Mouse (Mus musculus): ENCODE results near the gene Ncaph. TPM values are rescaled to one million over a fixed set of nuclear protein-coding genes. Genes with fewer than 3 reads are reported as not detected.
A peak's percentile ranks its signal among the peaks of the same experiment; 100 is the strongest.
"Not testable (repeated sequence)": the region's sequence is repeated elsewhere in the genome, so short reads cannot be mapped to it uniquely, and the experiment has no call there.

The Ncaph gene
- polyA plus RNA-seq, 1 experiment, result 90.3 TPM

DNA sequence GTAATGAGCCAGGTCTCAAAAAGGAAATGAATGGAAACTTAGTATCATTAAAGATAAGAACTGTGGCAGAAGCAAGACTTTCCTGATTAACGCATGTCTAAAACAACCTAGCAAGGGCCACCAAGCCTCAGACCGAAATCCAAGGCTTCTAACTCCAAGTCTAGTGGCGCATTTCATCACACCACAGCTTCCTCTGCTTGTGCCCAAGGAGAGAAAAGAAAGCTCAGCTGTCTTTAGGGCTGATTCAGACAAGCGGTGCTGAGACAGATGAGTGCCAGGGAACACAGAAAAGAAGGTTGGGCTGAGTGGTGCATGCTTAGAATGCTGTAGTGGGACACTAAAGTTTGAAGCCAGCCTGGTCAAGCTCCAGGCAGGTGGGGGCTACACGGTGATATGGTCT lies 4.8 kb downstream of the Ncaph start:
- Histone ChIP-seq H3K9me3 (replicated peaks; ENCODE audit: control insufficient read depth, insufficient read depth, low read length, poor library complexity, severe bottlenecking) (no peaks in the 10 kb centered on the region), H3K4me1 (ENCODE audit: control insufficient read depth, insufficient read depth, low read length) (peaks cover 4% of the 10 kb centered on the region), H3K4me3 (ENCODE audit: low read depth, low read length) (no peak overlapping the region), H3K36me3 (ENCODE audit: control insufficient read depth, insufficient read depth, low read length, poor library complexity, severe bottlenecking) (peaks cover 20% of the 10 kb centered on the region), H3K27me3 (ENCODE audit: control insufficient read depth, insufficient read depth, low read length, poor library complexity, severe bottlenecking) (no peaks in the 10 kb centered on the region), H3K9ac (ENCODE audit: low read depth, poor library complexity, severe bottlenecking) (no peak overlapping the region), H3K27ac (ENCODE audit: insufficient read depth, low read length) (no peak overlapping the region)
- TF ChIP-seq CTCF (IDR thresholded peaks at IDR 0.05; ENCODE audit: low read depth, low read length) (no peak), POLR2A (IDR thresholded peaks at IDR 0.05; ENCODE audit: insufficient read depth, low read length) (no peak), EP300 (IDR thresholded peaks at IDR 0.05; ENCODE audit: insufficient read depth, low read depth, low read length) (no peak)

- Histone ChIP-seq H3K9ac (ENCODE audit: low read depth, poor library complexity, severe bottlenecking) (no peak overlapping the region), H3K36me3 (ENCODE audit: control insufficient read depth, insufficient read depth, low read length, poor library complexity, severe bottlenecking) (peaks cover 56% of the 10 kb centered on the region), H3K9me3 (replicated peaks; ENCODE audit: control insufficient read depth, insufficient read depth, low read length, poor library complexity, severe bottlenecking) (no peaks in the 10 kb centered on the region), H3K4me3 (ENCODE audit: low read depth, low read length) (no peak overlapping the region), H3K4me1 (ENCODE audit: control insufficient read depth, insufficient read depth, low read length) (no peaks in the 10 kb centered on the region), H3K27ac (ENCODE audit: insufficient read depth, low read length) (no peak overlapping the region), H3K27me3 (ENCODE audit: control insufficient read depth, insufficient read depth, low read length, poor library complexity, severe bottlenecking) (no peaks in the 10 kb centered on the region)
- TF ChIP-seq POLR2A (IDR thresholded peaks at IDR 0.05; ENCODE audit: insufficient read depth, low read length) (no peak), CTCF (IDR thresholded peaks at IDR 0.05; ENCODE audit: low read depth, low read length) (no peak), EP300 (IDR thresholded peaks at IDR 0.05; ENCODE audit: insufficient read depth, low read depth, low read length) (no peak)
These were observed 12.0 kb downstream of the Ncaph start for GRCm38 (mm10) chr2:127121591-127122235.

- Histone ChIP-seq H3K4me3 (ENCODE audit: low read depth, low read length) (no peak overlapping the region), H3K4me1 (ENCODE audit: control insufficient read depth, insufficient read depth, low read length) (no peaks in the 10 kb centered on the region), H3K27me3 (ENCODE audit: control insufficient read depth, insufficient read depth, low read length, poor library complexity, severe bottlenecking) (no peaks in the 10 kb centered on the region), H3K9me3 (replicated peaks; ENCODE audit: control insufficient read depth, insufficient read depth, low read length, poor library complexity, severe bottlenecking) (peaks cover 25% of the 10 kb centered on the region), H3K27ac (ENCODE audit: insufficient read depth, low read length) (peak overlapping the region; percentile 13; the same call in 1 of the 2 replicates), H3K9ac (ENCODE audit: low read depth, poor library complexity, severe bottlenecking) (no peak overlapping the region), H3K36me3 (ENCODE audit: control insufficient read depth, insufficient read depth, low read length, poor library complexity, severe bottlenecking) (peaks cover 61% of the 10 kb centered on the region)
- no peak for TF ChIP-seq CTCF (IDR thresholded peaks at IDR 0.05; ENCODE audit: low read depth, low read length)
- no peak for TF ChIP-seq POLR2A (IDR thresholded peaks at IDR 0.05; ENCODE audit: insufficient read depth, low read length)
- no peak for TF ChIP-seq EP300 (IDR thresholded peaks at IDR 0.05; ENCODE audit: insufficient read depth, low read depth, low read length)
These were observed 24.8 kb downstream of the Ncaph start for GRCm38 (mm10) chr2:127108986-127109385.

DNA sequence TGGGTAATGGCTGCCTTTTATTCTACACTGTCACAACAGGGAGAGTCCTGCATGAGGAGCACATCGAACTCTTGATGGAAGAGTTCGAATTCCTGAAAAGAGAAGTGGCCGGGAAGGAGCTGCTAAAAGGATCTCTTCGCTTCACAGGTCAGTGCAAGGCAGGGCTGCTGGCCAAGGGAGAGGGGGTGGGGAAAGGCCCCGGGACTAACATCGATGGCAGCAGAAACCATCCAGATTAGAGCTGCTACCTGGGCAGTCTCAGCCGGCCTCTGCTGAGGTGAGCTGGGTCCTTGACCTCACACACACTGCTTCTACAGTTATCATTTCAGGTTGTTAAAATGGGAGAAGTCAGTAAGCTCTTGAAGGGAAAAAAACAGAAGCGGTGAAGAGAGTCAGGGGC lies 41.8 kb downstream of the Ncaph start:
- Histone ChIP-seq H3K27ac (ENCODE audit: insufficient read depth, low read length) (no peak overlapping the region), H3K27me3 (ENCODE audit: control insufficient read depth, insufficient read depth, low read length, poor library complexity, severe bottlenecking) (no peaks in the 10 kb centered on the region), H3K9ac (ENCODE audit: low read depth, poor library complexity, severe bottlenecking) (no peak overlapping the region), H3K36me3 (ENCODE audit: control insufficient read depth, insufficient read depth, low read length, poor library complexity, severe bottlenecking) (no peaks in the 10 kb centered on the region), H3K4me1 (ENCODE audit: control insufficient read depth, insufficient read depth, low read length) (no peaks in the 10 kb centered on the region), H3K4me3 (ENCODE audit: low read depth, low read length) (no peak overlapping the region), H3K9me3 (replicated peaks; ENCODE audit: control insufficient read depth, insufficient read depth, low read length, poor library complexity, severe bottlenecking) (no peaks in the 10 kb centered on the region)
- TF ChIP-seq EP300 (IDR thresholded peaks at IDR 0.05; ENCODE audit: insufficient read depth, low read depth, low read length) (no peak), CTCF (IDR thresholded peaks at IDR 0.05; ENCODE audit: low read depth, low read length) (no peak), POLR2A (IDR thresholded peaks at IDR 0.05; ENCODE audit: insufficient read depth, low read length) (no peak)

- H3K9ac ChIP-seq (ENCODE audit: low read depth, poor library complexity, severe bottlenecking); H3K9me3 ChIP-seq (replicated peaks; ENCODE audit: control insufficient read depth, insufficient read depth, low read length, poor library complexity, severe bottlenecking); H3K27me3 ChIP-seq (ENCODE audit: control insufficient read depth, insufficient read depth, low read length, poor library complexity, severe bottlenecking); H3K4me3 ChIP-seq (ENCODE audit: low read depth, low read length); H3K27ac ChIP-seq (ENCODE audit: insufficient read depth, low read length); H3K4me1 ChIP-seq (ENCODE audit: control insufficient read depth, insufficient read depth, low read length); H3K36me3 ChIP-seq (ENCODE audit: control insufficient read depth, insufficient read depth, low read length, poor library complexity, severe bottlenecking): not testable (repeated sequence)
These were observed 43.6 kb downstream of the Ncaph start for GRCm38 (mm10) chr2:127090151-127090550.

GRCm38 (mm10) chr2:127086235-127086634 lies 47.5 kb downstream of the Ncaph start:
- no peaks in the 10 kb centered on the region for H3K4me1 ChIP-seq (ENCODE audit: control insufficient read depth, insufficient read depth, low read length)
- TF ChIP-seq EP300 (IDR thresholded peaks at IDR 0.05; ENCODE audit: insufficient read depth, low read depth, low read length) (no peak), POLR2A (IDR thresholded peaks at IDR 0.05; ENCODE audit: insufficient read depth, low read length) (no peak), CTCF (IDR thresholded peaks at IDR 0.05; ENCODE audit: low read depth, low read length) (no peak)
- H3K27ac ChIP-seq (ENCODE audit: insufficient read depth, low read length), result no peak overlapping the region
- H3K27me3 ChIP-seq (ENCODE audit: control insufficient read depth, insufficient read depth, low read length, poor library complexity, severe bottlenecking), result no peaks in the 10 kb centered on the region
- H3K9me3 ChIP-seq (replicated peaks; ENCODE audit: control insufficient read depth, insufficient read depth, low read length, poor library complexity, severe bottlenecking), result no peaks in the 10 kb centered on the region
- no peaks in the 10 kb centered on the region for H3K36me3 ChIP-seq (ENCODE audit: control insufficient read depth, insufficient read depth, low read length, poor library complexity, severe bottlenecking)
- no peak overlapping the region for H3K9ac ChIP-seq (ENCODE audit: low read depth, poor library complexity, severe bottlenecking)
- H3K4me3 ChIP-seq (ENCODE audit: low read depth, low read length), result no peak overlapping the region
